Mouse (Mus musculus) MEL (cell line): Measurements from ENCODE around the gene Ube2cbp.

Source experiments
- BHLHE40 ChIP-seq: IDR thresholded peaks from 2 replicates; pipeline ENCODE4 v1.6.1; 2012; ENCODE audit warnings: low read depth, mild to moderate bottlenecking, inconsistent platforms, low read length, improper control_type of control experiment, borderline replicate concordance
- CTCF ChIP-seq, 3 experiments: IDR thresholded peaks in 2 of 3; conservative IDR thresholded peaks in 1 of 3; 2 replicates each; pipeline ENCODE4 v1.5.1; 2011 to 2012; ENCODE audit warnings: low read length in 3 of 3, low read depth in 2 of 3, mild to moderate bottlenecking in 2 of 3, improper control_type of control experiment in 1 of 3, inconsistent platforms in 1 of 3, mixed read lengths in 1 of 3, moderate library complexity in 1 of 3; ENCODE audit not compliant: control insufficient read depth in 1 of 3, insufficient read depth in 1 of 3, poor library complexity in 1 of 3, severe bottlenecking in 1 of 3
- EP300 ChIP-seq, 2 experiments: IDR thresholded peaks; 2 replicates each; pipeline ENCODE4 v1.6.1; 2011; ENCODE audit warnings: improper control_type of control experiment in 2 of 2, low read length in 2 of 2, low read depth in 1 of 2, mild to moderate bottlenecking in 1 of 2
- GATA1 ChIP-seq: IDR thresholded peaks from 2 replicates; pipeline ENCODE4 v1.6.1; 2011; ENCODE audit warnings: low read depth, low read length, improper control_type of control experiment
- HCFC1 ChIP-seq: IDR thresholded peaks from 2 replicates; pipeline ENCODE4 v1.6.1; 2012; ENCODE audit warnings: low read depth, mild to moderate bottlenecking, inconsistent platforms, low read length, improper control_type of control experiment, moderate library complexity
- KAT2A ChIP-seq: conservative IDR thresholded peaks from 2 replicates; pipeline ENCODE4 v1.6.1; 2012; ENCODE audit warnings: low read depth, low read length, improper control_type of control experiment, inconsistent platforms
- MAX ChIP-seq: IDR thresholded peaks from 2 replicates; pipeline ENCODE4 v1.6.1; 2011; ENCODE audit warnings: low read length, improper control_type of control experiment
- MAZ ChIP-seq: IDR thresholded peaks from 2 replicates; pipeline ENCODE4 v1.6.1; 2012; ENCODE audit warnings: low read depth, mild to moderate bottlenecking, inconsistent platforms, low read length, improper control_type of control experiment
- POLR2AphosphoS2 ChIP-seq: IDR thresholded peaks from 2 replicates; pipeline ENCODE4 v1.6.1; 2011; ENCODE audit warnings: low read length, improper control_type of control experiment
- RAD21 ChIP-seq: IDR thresholded peaks from 2 replicates; pipeline ENCODE4 v1.6.1; 2011; ENCODE audit warnings: mild to moderate bottlenecking, low read depth, low read length, improper control_type of control experiment
- RCOR1 ChIP-seq: IDR thresholded peaks from 2 replicates; pipeline ENCODE4 v1.6.1; 2012; ENCODE audit warnings: low read depth, mild to moderate bottlenecking, inconsistent platforms, low read length, improper control_type of control experiment
- TAL1 ChIP-seq: IDR thresholded peaks from 2 replicates; pipeline ENCODE4 v1.6.1; 2012; ENCODE audit warnings: mild to moderate bottlenecking, inconsistent platforms, low read length, moderate library complexity, mixed read lengths
- ZMIZ1 ChIP-seq: IDR thresholded peaks from 2 replicates; pipeline ENCODE4 v1.6.1; 2012; ENCODE audit warnings: low read depth, mild to moderate bottlenecking, inconsistent platforms, low read length, improper control_type of control experiment, moderate library complexity

- TF ChIP-seq HCFC1 (no peak), KAT2A (no peak), TAL1 (no peak), CTCF (IDR thresholded peaks at IDR 0.05 in 2 of 3, conservative IDR thresholded peaks at IDR 0.05 in 1 of 3; ENCODE audit: control insufficient read depth in 1 of 3, insufficient read depth in 1 of 3, low read depth in 2 of 3, low read length in 3 of 3, poor library complexity in 1 of 3, severe bottlenecking in 1 of 3) (no peak), RAD21 (no peak), BHLHE40 (no peak), RCOR1 (no peak), POLR2AphosphoS2 (no peak), GATA1 (no peak), MAX (no peak), EP300 (IDR thresholded peaks at IDR 0.05; ENCODE audit: low read depth in 1 of 2, low read length in 2 of 2) (no peak), MAZ (no peak), ZMIZ1 (no peak)
Observed at GRCm38 (mm10) chr9:86417971-86418370, 46.8 kb downstream of the Ube2cbp start.
